Mouse (Mus musculus) brain, embryonic 18.5 days (tissue): ENCODE data around the gene Synrg.

Source experiments
- DNase-seq: peaks from one replicate; pipeline ENCODE4 v3.0.0-alpha.2; 2012; ENCODE audit warnings: low read depth, low spot score

Synrg gene

DNA sequence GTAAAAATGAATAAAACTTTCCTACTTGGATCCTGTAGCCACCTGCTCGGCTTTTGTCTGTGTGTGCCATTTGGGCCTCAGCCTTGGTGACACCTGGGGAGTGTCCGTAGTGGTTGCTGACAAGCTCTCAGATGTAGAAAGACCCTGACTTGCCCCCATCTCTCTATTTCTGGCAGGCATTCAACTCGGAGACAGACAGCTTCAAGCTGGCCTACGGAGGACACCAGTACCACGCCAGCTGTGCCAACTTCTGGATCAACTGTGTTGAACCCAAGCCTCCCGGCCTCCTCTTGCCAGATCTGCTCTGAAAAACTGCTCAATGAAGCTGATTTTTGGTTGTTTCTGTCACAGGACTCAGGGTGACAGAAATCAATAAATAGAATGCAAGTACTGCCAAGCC lies 76.4 kb downstream of the Synrg start:
- no peak for DNase-seq

DNA sequence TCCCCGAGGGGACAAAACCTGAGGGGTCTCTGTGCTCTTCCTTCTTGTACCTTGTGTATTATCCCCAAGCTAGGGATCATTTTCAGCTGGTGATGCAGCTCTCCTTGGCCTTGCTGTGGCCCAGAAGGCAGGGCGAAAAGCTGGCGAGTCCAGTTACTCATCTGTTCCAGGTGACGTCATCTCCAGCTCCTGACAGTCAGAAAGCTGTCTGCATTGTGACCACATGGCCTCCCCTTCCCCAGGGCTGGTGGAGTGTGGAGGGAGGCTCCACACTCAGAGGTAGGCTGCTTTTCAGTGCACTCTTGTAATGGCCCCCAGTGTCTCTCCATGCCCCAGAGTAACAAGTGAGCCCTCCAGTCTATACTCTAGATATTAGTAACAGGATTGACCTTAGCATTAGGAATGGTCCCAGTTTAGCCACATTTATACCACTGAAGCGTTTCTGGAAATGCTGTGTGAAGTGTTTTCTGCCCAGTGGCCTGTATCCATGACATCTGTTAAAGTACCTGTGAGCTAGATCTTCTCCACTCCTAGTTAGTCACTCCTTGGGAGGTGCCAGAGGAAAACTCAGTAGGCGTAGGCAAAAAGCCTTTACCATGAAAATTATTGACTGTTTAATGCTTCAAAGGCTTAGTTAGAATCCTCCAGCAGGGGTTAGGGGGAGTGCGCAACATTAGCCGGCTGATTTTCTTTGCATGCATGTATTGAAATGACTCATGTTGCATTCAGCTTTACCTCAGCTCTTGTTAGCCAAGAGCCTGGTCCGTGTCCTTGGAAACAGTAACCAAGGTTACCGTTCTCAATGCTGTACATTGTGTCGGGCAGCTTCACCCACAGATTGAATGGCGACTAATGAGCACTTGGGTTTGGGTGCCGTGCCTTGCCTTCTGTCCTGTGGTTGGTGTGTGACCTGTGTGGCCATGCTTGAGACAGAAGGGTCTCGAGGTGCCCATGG lies 78.9 kb downstream of the Synrg start:
- DNase-seq = peak; percentile 70

DNA sequence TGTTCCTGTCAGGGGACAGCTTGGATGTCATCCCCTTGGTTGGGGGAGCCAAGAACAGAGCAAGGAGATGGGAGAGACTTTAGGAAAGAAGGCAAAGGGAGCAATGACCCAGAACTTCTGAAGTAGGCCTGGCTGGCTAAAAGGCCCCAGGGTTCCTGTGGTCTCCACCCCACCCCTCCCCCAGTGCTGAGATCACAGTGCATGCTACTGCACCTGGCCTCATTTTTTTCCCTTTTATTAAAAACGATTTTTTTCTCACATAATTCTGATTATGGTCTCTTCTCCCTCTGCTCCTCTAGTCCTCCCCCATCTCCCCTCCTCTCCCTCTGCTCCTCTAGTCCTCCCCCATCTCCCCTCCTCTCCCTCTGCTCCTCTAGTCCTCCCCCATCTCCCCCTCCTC lies 80.8 kb downstream of the Synrg start:
- no peak for DNase-seq

DNA sequence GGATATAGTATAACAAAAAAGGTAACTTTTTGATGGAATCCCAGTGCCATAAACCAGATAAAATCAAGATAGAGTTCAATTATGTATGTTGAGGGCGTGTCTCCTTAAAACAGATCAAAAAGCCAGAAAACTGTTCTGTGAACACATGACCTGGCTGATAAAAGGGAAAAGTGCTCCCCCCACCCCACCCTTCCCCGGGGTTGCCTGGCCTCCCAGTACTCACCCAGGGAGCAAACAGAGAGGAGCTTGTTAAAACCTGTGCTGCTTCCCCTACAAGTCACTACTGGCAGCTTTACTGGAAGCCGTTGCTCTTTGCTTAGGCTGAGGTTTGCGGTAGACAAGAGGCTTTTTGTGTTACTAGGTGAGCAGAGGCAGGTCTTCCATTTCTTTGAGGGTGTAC lies 83.0 kb downstream of the Synrg start:
- no peak for DNase-seq

DNA sequence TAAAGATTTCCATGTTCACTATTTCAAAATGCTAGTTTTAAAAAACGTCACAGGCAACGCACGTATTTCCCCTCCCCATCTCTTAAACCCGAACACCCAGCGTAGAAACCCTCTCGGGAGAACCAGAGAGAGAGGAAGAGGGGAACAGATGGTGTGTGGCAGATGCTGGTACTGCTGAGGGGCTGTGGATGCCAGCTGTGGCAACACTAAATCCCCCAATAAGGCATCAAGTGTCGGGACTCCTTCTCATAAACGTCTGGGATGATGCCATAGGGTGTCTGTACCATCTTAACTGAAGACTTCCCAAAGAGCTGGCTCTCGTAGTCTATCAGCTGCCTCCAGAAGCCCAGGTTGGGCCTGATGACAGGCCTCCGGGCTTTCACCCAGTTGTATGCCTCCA lies 84.2 kb downstream of the Synrg start:
- no peak for DNase-seq

DNA sequence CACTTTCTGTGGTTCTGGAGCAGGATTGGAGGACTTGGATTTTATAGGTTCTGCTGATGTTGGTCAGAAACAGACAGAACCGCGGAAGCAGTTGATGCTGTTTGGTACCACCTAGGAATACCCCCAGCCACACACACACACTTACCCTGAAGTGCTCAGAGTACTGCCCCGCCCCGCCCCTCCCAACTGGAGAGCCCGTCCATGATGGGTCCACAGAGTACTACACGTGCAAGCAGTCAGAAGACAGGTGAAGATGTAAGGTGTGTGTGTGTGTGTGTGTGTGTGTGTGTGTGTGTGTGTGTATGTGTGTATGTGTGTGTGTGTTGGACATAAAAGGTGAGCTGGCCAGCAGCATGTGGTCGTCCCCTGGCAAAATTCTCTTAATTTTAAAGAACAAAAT lies 88.8 kb downstream of the Synrg start:
- DNase-seq = no peak

DNA sequence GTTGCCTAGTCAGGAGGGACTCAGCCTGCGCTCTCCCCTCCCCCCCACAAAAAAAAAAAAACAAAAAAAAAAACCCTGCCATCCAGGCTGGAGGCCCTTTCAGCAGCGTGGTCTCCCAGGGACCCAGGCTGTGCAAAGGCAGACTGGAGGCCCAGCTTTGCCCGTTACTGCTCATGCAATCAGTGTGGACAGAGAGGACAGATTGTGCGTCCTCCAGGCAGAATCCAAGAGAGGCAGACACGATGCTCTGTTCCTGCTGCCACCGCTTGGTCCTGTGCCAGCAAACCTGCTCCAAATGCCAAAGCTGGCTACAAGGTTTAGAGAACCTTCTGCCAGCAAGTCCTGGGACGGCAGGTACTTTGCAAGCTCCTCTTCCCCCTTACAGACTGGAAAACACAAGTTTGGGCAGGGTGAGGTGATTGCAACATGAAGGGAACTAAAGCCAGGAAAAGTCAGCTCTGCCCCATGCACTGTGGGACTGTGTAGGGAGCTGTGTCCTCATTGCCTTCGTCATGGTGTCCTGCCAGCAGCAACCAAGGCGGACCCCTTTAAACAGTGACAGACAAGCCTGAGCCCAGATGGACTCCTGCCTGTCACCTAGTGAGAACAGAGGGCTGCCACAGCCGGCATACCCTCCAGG lies 89.4 kb downstream of the Synrg start:
- DNase-seq = no peak

DNA sequence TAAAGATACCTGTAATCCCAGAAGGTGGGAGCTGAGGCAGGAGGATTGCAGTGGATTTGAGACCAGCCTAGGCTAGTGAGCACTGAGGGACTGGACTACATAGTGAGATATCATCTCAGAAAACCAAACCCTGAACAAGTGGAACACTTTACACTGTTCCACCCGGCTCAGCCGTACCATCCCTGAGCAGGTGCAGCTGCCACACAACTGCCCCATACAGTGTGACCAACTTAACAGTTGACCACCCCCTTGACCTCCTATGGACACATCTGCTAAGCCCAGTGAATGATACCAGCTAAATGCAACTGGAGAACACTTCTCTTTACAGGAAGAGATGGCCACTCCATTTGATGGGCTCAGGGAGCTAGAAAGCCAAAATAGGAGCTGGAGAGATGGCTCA lies 93.2 kb downstream of the Synrg start:
- DNase-seq = no peak

DNA sequence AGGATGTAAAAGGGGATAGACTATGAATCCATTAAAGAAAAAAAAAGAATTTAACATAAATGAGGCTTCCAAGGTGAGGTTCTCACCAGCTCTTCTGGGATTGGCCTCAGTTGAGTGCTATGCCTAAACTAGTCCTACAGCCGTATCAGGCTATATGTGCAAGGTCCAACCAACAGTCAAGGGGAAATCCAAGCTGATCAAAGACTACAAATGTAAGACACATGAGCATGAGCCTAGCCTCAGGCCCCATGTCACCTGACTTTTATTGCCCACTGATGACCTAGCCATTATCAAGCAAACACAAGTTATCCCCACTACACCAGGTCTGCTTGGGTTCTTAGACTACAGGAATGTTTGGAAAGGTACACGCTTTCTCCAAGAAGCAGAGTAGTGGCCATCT lies 95.6 kb downstream of the Synrg start:
- no peak for DNase-seq

DNA sequence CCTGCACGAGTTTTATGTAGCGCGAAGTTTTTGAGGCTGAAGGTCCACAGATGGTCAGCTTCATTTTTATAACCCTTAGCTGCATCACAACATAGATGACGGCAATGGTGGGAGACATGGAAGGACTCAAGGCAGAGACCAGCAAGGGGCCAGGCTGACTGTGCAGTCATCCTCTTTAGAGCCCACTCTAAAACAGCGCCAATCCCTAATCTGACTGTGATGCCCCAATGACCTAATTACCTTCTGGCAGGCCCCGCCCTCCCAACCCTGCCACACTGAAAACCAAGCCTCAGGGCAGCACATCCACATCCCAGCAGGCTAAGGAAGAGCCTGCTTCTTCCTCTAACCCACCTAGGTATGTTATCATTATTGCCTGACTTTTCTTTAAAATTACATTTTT lies 96.4 kb downstream of the Synrg start:
- DNase-seq = no peak

DNA sequence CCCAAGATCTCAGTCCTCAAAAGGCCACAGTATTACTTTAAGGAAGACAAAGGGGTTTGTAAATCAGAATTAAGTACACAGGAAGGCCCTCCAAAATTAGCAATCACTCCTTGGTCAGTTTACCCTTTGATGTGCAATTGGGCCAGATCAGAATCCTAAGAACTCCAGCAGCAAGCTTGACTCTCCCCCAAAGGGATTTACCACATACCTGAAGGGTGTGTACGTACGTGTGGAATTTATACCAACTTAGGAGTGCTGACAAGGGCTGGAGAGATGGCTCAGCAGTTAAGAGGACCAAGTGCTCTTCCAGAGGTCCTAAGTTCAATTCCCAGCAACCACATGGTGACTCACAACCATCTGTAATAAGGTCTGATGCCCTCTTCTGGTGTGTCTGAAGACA lies 97.7 kb downstream of the Synrg start:
- no peak for DNase-seq

DNA sequence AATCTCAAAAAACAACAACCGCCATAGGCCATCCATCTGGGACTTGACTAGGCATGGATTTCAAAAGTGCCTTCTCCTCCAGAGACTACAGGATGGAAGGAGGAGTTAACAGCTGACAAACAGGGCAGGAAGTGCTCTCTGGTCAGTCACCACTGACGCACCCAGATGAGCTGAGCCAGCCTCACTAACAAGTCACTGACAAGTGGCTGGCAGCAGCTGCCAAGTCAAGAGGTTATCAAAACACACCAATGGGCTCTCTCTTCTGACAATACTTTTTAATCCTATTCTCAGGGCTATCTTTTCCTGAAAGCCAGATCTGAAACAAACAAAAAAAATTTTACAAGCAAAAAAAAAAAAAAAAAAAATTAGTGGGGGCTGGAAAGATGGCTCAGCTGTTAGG lies 98.6 kb downstream of the Synrg start:
- DNase-seq = no peak

DNA sequence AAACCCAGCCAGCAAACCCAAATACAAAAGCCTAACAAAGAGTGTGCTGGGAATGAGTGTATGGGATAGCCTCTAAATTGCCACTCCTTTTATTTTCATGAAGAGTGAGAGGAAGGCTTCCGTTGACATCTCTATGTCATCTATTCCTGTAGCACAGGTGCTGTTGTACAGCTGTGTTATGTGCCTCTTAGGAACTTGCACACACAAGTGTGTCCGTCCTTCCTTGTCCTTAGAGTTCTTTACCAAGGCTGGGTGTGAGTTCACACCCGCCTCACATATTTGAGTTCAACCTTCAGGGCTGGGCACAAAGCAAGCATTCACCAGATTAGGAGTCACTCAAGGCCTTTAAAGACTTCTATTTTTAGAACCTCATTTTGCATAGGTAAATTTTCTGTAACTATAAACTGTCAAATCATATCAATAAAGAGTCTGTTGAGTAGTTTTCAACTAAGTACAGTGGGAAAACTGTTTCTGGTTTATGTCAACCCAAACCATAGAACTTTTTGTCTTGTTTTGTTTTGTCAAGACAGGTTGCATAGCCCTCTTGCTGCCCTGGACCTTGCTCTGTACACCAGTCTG lies 99.5 kb downstream of the Synrg start:
- DNase-seq = no peak

DNA sequence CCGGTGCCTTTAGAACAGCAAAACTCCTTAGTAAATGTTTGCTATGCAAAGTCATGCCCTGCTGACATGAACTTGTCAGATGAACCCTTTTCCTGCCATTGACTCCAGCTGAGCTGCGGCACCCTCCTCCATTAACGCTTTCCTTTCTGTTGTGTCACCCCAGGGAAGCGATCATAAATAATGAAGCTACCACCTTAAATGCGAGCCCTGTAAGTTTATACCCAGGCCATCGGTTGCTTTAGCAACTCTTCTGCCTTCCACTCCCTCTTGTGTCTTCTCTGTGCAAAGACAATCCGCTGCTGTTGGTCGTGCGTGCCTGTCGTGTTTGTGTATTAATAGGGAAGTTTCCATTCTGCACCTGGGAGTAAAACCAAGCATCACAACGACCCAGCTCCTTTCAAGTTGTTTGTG lies 101.8 kb downstream of the Synrg start:
- DNase-seq = no peak

DNA sequence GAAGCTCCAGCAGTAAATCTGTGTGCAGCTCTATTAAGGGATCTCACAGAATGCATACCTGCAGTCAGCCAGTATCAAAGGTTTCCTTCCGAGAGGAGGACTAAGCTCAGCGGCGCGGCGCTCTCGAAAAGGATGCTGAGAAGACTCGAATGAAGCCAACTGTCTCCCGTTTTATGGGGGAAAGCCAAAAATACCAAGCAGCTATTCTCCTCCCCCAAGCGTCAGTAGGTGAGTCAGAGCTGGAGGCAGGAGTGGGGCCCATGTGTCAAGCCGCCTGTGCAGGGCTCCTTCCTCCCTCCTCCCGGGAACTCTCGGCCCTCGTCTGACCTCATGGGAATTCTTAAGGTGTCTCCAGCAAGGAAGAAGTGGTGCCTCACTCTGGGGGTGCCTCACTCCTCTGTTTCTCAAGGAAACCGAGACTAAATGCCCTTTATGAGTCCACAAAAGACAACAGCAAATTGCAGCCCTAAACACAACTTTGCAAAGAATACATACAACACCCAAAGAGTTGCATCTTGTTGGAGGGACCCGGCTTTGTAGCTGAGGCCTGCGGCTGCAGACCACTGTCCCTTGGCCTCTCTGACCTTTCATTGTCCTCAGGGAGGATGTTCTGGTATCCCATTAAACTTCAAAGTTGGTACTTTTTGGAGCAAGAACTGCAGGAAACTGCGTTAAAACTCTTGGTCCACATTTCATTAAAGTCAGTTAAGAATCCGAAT lies 102.9 kb downstream of the Synrg start:
- DNase-seq = no peak

DNA sequence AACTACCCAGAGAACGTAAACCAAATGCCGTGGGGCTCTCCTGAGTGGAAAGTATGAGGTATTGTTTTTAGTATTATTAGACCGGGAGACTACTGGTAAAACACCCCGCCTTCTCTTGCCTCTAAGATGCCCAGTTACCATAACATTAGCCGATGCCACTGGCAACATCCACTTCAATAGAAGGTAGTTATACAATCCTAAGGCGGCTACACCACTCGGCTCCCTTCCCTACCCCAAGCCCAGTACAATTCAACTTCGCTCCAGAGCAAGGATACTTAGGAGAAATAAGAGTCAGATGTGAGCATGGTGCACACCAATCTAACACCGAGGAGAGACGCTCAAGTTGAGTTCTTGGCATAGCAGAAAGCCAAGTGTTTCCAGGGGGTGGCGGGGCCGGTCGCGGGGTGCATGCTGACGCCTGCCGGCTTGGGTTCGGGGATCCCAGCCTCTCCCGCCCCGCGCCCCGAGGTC lies 103.5 kb downstream of the Synrg start:
- no peak for DNase-seq

DNA sequence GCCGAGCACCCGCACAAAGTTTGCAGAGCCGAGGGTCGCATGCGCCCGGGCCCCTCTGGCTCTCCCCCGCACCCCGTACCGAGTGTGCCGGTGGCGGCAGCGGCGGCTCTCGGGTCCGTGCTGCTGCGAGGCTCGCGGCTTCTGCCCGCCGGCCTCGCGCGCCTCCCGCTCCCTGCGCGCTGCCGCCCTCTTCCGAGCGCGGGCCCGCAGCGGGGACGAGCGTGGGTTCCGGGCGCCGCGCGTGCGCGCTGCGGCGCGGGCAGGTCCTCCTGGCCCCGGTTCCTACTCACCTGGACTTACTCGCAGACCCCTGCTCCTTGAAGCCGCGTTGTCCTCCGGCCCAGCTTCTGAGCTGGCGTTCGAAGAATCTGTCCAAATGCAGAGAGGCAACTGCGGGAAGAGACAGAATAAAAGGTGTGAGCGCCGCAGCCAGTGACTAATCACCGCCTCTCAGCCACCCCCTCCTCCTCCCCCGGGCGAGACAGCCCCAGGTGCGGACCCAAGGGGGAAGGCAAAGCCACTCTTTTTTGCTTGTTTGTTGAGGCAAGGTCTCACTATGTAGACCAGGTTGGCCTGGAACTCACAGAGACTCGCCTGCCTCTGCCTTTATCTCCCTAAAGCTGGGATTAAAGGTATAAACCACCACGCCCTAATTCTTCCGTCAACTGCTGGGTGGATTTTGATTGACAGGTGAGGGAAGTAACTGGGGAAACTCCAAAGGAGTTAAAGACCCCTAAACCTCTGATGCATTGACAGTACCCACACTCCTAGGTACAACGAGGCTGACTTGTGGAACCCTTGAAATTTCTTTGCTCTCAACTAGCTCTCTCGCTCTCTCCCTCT lies 104.2 kb downstream of the Synrg start:
- no peak for DNase-seq

DNA sequence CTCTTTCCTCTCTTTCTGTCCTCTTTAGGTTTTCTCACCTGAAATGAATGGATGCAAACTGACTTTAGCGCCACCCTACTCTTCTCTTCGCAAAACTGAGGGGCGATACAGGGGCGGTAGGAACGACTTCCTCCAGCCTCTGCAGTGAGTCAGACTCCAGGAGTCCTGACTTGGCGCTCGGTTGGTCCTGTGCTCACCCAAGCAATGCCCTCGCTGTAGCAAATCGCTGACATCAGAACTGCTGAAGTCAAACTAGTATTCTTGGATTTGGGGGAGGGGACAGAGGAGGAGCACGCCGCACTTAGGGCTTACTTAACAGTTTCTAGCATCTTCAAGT lies 104.8 kb downstream of the Synrg start, which contains the start of gene Dusp14:
Gene Dusp14 (minus strand): TSS at position 228 of the 337 bp plus-strand sequence.
- DNase-seq = no peak

DNA sequence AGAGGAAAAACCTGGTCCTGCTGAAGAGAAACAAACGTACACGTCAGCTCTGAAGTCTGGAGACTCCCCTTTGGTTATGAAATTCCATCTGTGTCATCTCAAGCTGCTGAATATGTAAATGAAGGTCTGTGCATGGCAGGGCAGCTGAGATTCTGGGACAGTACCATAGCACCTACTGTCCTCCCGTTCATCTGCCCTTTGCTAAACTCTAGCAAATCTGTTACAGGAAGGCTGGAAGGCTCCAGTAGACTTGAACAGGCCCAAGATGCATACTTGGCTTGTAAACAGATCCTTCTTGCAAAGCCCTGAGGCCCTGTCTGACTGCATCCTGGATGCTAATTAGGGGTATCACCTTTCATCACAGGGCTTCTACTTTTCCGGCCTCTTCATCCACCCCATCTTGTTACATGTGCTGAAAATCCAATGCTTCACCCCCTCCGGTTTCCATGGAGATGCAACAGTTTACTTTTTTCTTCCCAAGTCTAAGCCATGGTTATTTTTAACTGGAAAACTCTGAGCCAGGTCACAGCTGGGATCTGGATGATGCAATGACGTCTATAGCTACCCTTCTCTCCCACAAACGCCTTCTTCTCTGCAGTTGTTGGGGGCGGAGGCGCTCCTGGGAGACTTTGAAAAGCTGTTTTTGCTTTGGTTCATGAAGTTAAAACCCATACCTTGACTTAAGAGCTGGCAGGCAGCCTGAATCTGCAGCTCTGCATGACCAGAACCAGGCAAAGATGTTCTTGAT lies 108.8 kb downstream of the Synrg start:
- no peak for DNase-seq
